Mouse (Mus musculus) heart, adult 8-10 months (tissue): ENCODE measurements at regions not wholly inside any gene's neighbourhood (a gene's known extent, or its start where the extent isn't known, plus 50 kb on each side); places are given as distances from the start of the nearest gene placed in this dataset.

Experiments used
- DNase-seq: peaks from one replicate; pipeline ENCODE4 v3.0.0; 2022; ENCODE audit warnings: low spot score

DNA sequence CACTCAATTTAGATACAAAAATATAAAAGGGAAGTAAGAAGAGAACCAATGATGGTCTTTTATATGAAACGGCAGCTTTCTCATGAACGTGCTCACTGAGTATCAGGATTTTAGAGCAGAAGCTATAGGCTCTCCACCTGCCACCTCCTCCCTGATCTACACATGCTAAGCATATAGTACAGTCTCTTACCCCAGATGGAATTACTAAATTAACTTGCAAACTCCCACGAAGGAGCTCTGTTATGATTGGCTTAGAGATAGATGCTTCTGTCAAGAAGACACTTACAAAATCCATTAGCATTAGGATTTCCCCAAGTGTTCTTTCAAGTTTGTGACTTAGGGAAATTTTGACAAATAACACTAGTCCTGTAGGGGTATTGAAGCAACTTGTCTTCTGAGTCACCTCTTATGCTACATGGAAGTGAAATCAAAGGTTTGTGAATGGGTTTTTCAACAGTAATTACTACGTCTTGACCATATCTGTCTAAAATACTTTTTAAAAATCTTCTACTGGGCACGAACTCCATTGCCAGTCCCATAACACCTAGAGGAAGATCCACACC, 60.6 kb downstream of the Crygs start:
- no peak for DNase-seq

DNA sequence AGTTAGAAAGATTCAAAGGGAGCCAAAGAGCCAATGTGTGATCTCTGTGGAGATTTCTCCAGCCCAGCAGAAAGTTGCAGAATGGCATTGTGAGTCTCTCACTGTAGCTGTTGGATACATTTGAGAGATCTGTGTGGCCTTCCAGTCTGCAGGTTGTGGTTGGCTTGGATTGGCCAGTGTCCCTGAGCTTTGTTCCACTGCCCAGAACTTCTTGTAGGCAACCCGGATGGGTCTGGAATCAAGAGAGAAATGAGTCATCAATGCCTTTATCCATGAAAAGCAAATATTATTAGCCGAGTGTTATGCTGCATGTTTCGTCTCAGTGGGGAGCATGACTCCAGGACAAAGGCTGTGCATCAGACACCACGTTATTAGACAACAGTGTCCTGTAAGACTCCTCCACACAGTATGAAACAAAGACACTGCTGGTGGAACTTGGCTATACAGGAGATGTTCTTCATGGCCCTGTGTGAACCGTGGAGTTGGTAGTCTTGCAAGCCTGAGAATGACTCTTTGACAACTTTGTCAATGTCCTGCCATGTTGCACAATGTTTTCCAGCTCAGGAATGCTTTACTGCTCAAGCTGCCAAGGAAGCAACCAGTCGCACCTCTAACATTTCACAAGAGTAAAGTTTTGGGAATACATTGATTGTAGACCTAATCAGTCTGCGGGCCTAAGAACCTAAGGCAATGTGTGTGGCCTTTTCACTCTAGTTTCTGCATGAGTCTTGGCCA, 67.1 kb downstream of the Crygs start:
- DNase-seq = no peak

DNA sequence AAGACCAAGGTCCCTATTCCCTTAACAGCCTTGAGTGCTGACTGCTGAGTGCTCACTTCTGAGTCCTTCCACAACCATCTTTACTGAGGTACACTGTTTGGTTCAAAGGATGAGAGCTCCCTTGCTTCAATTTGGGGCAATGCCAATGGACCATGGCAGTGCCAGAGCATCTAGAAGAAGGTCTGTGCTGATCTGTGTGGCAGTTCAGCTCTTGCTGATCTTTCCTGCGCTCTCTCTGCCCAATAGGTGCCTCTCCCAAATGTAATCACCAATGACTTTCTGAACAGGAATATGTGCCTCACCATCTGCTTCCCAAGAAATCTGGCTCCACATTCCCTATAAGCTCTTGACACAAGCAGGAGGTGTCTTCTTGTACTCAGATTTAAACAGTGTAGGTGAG, 67.9 kb downstream of the Crygs start:
- no peak for DNase-seq

DNA sequence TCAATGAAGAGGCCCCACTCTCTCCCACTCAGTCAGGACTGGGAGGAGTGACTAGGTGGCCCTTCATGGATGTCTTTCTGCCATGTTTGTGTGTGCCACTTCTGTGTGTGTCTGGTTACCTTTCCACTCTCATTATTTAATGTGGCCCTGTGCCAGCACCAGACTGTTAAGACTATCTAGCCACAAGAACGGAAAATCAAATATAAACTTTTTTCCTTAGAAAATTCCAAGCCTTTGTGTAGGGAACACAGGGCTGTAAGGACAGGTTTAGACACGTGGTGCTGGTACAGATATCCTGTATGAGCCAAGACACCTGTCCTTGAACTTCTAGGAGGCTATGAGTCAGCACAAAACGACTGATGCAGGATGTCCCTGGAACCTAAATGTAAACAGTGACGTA, 69.9 kb downstream of the Crygs start:
- DNase-seq = no peak

DNA sequence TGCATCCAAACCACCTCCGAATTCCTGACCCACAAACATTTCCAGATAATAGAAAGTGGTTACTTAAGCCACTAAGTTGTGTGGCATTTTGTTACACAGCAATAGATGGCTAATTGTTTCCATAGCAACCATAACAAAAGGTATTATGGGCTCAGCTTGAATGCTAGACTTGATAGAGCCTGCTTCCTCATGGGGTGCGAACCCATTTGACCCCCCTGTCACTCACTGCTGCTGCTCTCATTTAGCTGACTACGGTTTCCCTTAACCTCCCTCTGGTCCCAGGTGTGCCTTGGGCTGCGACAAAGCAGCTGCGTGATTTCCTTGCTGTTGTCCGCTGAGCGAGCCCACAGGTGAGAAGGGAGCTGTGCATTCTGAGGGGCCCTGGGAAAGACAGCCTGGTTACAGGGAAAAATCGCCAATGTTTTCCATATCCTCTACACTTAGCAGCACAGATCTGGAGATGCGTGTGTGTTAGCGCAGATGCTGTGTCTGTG, 76.8 kb downstream of the Crygs start:
- DNase-seq = no peak

DNA sequence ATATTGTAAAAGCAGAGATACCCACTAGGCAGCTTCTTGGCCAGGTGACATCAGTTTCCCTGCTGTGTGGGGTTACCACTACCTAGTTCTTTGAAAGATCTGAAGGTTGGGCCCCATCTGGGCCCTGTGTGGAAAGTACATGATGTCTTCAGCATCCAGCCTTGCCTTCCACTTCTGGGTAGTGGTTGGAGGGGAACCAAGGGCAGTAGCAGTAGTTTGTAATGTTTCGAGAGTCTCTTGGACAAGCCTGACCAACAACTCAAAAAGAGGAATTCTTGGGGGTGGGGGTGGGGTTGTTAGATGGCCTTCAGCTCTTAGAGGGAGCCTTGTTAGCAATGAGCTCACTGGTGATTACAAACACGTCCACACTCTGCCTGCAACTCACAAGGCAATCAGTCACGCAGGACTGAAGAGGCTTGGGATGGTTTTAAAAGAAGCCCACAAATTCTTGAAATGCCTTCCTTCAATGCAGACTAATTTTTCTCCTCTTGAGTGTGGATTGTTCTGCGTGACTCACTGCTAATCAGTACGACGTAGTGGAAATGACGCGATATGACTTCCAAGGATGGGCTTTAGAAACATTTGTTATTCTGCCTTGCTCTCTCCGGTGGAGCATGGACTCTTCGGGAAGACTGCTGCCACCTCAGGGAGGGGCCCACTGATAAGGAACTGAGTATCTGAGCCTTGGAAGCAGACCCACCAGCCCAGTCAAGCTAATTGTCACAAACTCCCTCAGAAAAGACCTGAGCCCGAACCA, 76.9 kb upstream of the Dgkg start:
- no peak for DNase-seq

DNA sequence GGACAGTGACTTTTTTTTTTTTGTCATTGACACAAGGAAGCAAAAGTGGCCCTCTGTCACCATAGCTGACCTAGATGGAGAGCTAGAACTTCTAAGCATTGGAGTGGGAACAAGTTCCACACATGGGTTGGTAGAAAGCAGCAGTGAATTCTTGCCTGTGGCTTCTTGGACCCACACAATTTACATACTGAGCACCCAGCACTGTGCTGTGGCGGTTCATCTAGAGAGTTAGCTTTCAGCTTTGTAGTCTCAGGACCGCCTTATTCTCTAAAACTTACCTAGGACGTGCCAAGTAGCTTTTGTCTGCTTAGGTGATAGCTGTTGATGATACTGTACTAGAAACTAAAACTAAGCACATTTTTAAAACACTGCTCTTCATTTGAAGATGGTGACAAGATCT, 72.1 kb upstream of the Dgkg start:
- no peak for DNase-seq

DNA sequence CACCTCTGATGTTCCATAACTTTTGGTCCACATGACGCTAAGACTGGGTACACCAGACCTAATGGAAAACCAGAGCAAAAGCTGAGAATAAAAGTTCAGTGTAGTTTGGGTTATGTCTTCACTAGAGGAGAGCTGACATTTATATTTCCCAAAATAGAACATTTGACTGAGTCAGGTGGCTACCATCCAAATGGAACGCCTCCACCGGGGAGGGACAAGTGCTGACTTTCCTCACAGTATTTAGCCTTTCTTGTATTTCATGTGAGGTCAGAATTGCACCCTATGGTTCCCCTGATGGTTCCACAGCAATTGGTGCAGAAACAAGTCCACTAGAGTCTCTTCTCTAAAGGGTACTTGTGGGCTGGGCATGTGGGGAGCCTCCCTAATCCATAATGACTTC, 68.2 kb upstream of the Dgkg start:
- peak; percentile 44 for DNase-seq

DNA sequence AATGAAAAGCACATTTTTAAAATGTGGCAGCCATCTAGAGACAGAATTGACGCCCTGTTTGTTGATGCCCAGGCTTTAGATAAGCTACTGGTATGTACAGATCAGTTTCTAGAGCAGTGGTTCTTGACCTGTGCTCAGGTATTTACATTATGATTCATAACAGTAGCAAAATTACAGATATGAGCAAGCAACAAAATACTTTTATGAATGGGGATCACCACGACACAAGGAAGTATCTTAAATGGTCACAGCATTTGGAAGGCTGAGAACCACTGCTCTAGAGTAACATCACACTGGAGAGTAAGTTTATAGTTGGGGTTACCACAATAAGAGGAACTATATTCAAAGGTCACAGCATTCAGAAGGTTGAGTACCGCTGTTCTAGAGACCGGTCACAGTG, 66.3 kb upstream of the Dgkg start:
- no peak for DNase-seq

DNA sequence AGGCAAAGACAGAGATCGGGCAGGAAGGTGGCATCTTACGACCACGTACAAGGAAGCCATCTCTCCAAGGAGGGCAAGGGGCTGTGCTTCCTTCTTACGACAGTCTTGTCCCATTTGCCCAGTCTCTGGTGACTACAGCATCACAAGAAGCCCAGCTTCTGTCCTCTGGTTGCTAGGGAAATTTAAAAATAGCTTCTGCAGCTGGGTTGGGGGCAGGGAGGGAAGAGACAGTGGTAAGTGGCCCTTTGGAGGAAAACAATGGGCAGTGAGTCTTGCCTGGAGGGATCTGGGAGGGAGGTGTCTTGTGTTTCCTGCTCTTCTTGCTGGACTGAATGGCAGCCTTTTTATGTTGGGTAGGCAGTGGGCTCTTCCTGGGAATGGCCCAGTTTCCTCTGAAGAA, 62.8 kb upstream of the Dgkg start:
- no peak for DNase-seq

DNA sequence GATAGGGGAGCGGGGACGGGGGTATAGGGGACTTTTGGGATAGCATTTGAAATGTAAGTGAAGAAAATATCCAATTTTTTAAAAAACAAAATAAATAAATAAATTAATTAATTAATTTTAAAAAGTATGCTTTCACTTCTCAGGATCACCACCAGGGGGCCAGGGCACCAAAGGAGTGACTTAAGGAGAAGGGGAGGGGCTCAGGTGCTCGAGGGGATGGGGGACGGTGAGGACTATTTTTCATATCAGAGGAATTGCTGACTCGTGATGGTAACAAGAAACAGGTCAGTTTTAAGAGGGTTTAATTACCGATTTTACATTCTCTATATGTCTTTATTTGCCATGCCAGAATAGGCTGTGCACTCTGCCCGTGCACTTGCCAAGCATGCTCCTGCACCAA, 62.3 kb upstream of the Dgkg start:
- DNase-seq = no peak

DNA sequence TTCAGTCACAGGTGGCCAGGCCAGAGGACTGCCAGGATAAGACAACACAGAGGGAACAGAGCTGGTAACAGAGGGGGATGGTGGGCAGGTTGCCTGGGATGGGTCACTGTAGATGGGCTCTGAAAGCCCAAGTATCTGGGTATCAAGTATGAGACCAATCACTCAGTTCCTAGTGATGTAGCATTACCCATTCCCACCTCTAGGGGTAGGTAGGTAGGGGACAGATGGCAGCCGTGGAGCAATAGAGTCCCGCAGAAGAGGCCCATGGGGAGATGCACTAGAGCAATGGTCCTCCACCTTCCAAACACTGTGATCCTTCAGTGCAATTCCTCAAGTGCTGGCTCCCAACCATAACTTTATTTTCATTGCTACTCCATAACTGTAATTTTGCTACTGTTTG, 60.4 kb upstream of the Dgkg start:
- no peak for DNase-seq

DNA sequence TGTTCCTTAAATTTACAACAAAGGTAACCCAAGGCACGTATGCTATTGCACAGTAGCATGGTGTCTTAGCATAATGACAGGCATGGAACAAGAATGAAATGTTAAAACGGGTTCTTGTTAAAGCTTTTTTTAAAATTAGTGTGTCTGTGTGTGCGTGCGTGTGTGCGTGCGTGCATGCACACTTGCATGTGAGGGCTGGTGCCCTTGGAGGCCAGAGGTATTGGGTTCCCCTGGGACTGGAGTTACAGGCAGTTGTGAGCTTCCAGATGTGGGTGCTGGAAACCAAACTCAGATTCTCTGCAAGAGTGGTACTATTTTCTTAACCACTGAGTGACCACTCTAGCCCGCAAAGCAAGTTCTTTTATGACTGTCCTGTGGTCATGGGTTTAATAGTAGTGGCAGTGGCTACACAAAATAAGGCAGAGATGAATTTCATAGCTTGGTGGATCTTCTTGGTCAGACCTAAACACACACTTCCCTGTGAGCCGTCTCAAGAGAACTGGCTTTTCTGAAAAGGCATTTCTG, 59.3 kb upstream of the Dgkg start:
- DNase-seq = no peak

DNA sequence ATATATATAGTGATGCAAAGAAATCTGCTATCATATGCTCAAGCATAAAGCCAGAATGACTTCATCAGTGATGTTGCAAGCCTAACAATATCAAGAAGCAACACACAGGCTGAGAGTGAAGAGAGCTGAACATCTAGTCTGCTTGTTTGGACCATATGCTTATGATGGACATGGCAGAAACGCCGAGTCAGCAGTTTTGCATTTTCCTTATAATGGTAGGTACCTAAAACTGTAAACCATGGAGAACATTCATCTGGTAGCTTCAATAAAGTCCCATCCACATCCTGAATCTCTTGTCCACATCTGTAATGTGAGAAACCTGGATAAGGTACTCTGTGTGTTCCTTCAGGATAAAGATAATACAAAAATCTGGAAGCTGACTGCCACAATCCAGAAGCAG, 57.3 kb upstream of the Dgkg start:
- no peak for DNase-seq

DNA sequence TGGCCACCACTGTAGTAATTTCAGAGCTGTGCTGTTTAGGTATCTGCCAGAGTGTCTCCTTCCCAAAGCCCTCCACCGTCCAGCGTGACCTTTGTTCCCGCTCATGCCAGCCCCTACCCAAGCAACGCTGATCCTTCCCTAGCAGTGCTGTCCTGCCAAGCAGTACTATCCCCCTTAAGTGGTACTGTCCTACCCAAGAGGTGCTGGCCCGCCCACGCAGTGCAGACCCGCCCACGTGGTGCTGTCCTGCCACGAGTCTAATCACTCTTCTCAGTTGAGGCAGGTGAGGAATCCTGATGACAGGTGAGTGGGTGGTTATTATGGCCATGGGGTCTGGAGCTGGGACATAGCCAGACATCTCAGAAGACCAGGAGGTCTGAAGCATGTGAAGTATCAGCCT, 51.7 kb upstream of the Dgkg start:
- DNase-seq = no peak
